Mouse (Mus musculus): ENCODE measurements around the gene Slc51b.

The Slc51b gene

GRCm38 (mm10) chr9:65372449-65372848, 50.3 kb downstream of the Slc51b start:
- DNase-seq (ENCODE audit: low spot score), result peak; percentile 45

GRCm38 (mm10) chr9:65371756-65372155, 51.0 kb downstream of the Slc51b start:
- DNase-seq (ENCODE audit: low spot score), result no peak

- DNase-seq (ENCODE audit: low spot score), result no peak
Measured at GRCm38 (mm10) chr9:65365721-65366120, 57.0 kb downstream of the Slc51b start.

- no peak for DNase-seq (ENCODE audit: low spot score)
Measured at GRCm38 (mm10) chr9:65363684-65364083, 59.1 kb downstream of the Slc51b start.

Data from urinary bladder, postnatal 14 days (tissue).